Mouse (Mus musculus): ENCODE measurements around the gene Crxos. TPM values are rescaled to one million over a fixed set of nuclear protein-coding genes. Genes with fewer than 3 reads are reported as not detected.
A peak's percentile ranks its signal among the peaks of the same experiment; 100 is the strongest.
"Not testable (repeated sequence)": the region's sequence is repeated elsewhere in the genome, so short reads cannot be mapped to it uniquely, and the experiment has no call there.

Crxos gene
- polyA plus RNA-seq, 1 experiment from 2014 or later = not detected

GRCm38 (mm10) chr7:15907971-15908590 is 25.7 kb downstream of the Crxos start:
- Histone ChIP-seq H3K27me3 (no peaks in the 10 kb centered on the region), H3K27ac (replicated peaks) (no peak overlapping the region), H3K36me3 (no peaks in the 10 kb centered on the region), H3K4me2 (replicated peaks) (no peak overlapping the region), H3K4me1 (no peaks in the 10 kb centered on the region), H3K4me3 (replicated peaks) (no peak overlapping the region), H3K9me3 (replicated peaks) (no peaks in the 10 kb centered on the region), H3K9ac (no peak overlapping the region)
- WGBS = 74% methylated on average over 8 of the region's 8 CpGs
- no peak for ATAC-seq (ENCODE audit: insufficient number of reproducible peaks, low FRiP score, low TSS enrichment, low read depth)

- no peak overlapping the region for H3K4me2 ChIP-seq (replicated peaks)
- ATAC-seq (ENCODE audit: insufficient number of reproducible peaks, low FRiP score, low TSS enrichment, low read depth) = no peak
- 83% methylated on average over 5 of the region's 5 CpGs for WGBS
These were observed 28.1 kb downstream of the Crxos start for GRCm38 (mm10) chr7:15910521-15910920.

GRCm38 (mm10) chr7:15912183-15912582 is 29.8 kb downstream of the Crxos start:
- Histone ChIP-seq H3K27me3 (no peaks in the 10 kb centered on the region), H3K4me2 (replicated peaks) (no peak overlapping the region), H3K4me1 (no peaks in the 10 kb centered on the region), H3K27ac (replicated peaks) (no peak overlapping the region), H3K9me3 (replicated peaks) (no peaks in the 10 kb centered on the region), H3K36me3 (peaks cover 8% of the 10 kb centered on the region; the same call in 1 of the 2 replicates), H3K4me3 (replicated peaks) (no peak overlapping the region), H3K9ac (no peak overlapping the region)
- 0% methylated on average over 4 of the region's 4 CpGs for WGBS
- ATAC-seq (ENCODE audit: insufficient number of reproducible peaks, low FRiP score, low TSS enrichment, low read depth) = no peak

More at GRCm38 (mm10) chr7:15910521-15910920, 28.1 kb downstream of the Crxos start:
- no peak overlapping the region for H3K4me3 ChIP-seq (replicated peaks)
- no peaks in the 10 kb centered on the region for H3K27me3 ChIP-seq
- H3K27ac ChIP-seq (replicated peaks) = no peak overlapping the region
- H3K9me3 ChIP-seq (replicated peaks) = no peaks in the 10 kb centered on the region
- no peak overlapping the region for H3K9ac ChIP-seq
- no peaks in the 10 kb centered on the region for H3K4me1 ChIP-seq
- no peaks in the 10 kb centered on the region for H3K36me3 ChIP-seq

- Histone ChIP-seq H3K9me3 (replicated peaks) (no peaks in the 10 kb centered on the region), H3K9ac (no peak overlapping the region), H3K27ac (replicated peaks) (no peak overlapping the region), H3K27me3 (no peaks in the 10 kb centered on the region), H3K4me1 (no peaks in the 10 kb centered on the region), H3K4me3 (replicated peaks) (no peak overlapping the region), H3K36me3 (peaks cover 22% of the 10 kb centered on the region), H3K4me2 (replicated peaks) (no peak overlapping the region)
- ATAC-seq (ENCODE audit: insufficient number of reproducible peaks, low FRiP score, low TSS enrichment, low read depth) = no peak
- 30% methylated on average over 2 of the region's 2 CpGs for WGBS
These were observed 31.8 kb downstream of the Crxos start for GRCm38 (mm10) chr7:15914252-15914651.

GRCm38 (mm10) chr7:15914751-15915150 is 32.3 kb downstream of the Crxos start:
- no peaks in the 10 kb centered on the region for H3K9me3 ChIP-seq (replicated peaks)
- no peaks in the 10 kb centered on the region for H3K27me3 ChIP-seq
- no peak overlapping the region for H3K4me3 ChIP-seq (replicated peaks)
- no peak overlapping the region for H3K4me2 ChIP-seq (replicated peaks)
- H3K9ac ChIP-seq = no peak overlapping the region
- no peak overlapping the region for H3K27ac ChIP-seq (replicated peaks)
- H3K4me1 ChIP-seq = no peaks in the 10 kb centered on the region; the same call in 1 of the 2 replicates
- no peak for ATAC-seq (ENCODE audit: insufficient number of reproducible peaks, low FRiP score, low TSS enrichment, low read depth)
- WGBS = 89% methylated on average over 2 of the region's 2 CpGs
- H3K36me3 ChIP-seq = peaks cover 27% of the 10 kb centered on the region

GRCm38 (mm10) chr7:15915695-15916094 is 33.3 kb downstream of the Crxos start:
- not testable (repeated sequence) for H3K27me3 ChIP-seq; H3K9ac ChIP-seq; H3K9me3 ChIP-seq (replicated peaks); H3K27ac ChIP-seq (replicated peaks); H3K4me2 ChIP-seq (replicated peaks); H3K4me1 ChIP-seq; ATAC-seq (ENCODE audit: insufficient number of reproducible peaks, low FRiP score, low TSS enrichment, low read depth); H3K4me3 ChIP-seq (replicated peaks)
- peaks cover 35% of the 10 kb centered on the region for H3K36me3 ChIP-seq
- 81% methylated on average over 4 of the region's 4 CpGs for WGBS

GRCm38 (mm10) chr7:15916134-15916723 is 33.8 kb downstream of the Crxos start:
- no peak for ATAC-seq (ENCODE audit: insufficient number of reproducible peaks, low FRiP score, low TSS enrichment, low read depth)
- H3K9me3 ChIP-seq (replicated peaks) = no peaks in the 10 kb centered on the region
- H3K27me3 ChIP-seq = no peaks in the 10 kb centered on the region
- peaks cover 35% of the 10 kb centered on the region for H3K36me3 ChIP-seq
- no peak overlapping the region for H3K4me2 ChIP-seq (replicated peaks)
- H3K27ac ChIP-seq (replicated peaks) = no peak overlapping the region
- no peak overlapping the region for H3K4me3 ChIP-seq (replicated peaks)
- no peak overlapping the region for H3K9ac ChIP-seq
- 83% methylated on average over 3 of the region's 3 CpGs for WGBS
- peaks cover 13% of the 10 kb centered on the region for H3K4me1 ChIP-seq

GRCm38 (mm10) chr7:15916996-15917395 is 34.6 kb downstream of the Crxos start:
- no peak overlapping the region for H3K4me3 ChIP-seq (replicated peaks)
- H3K4me1 ChIP-seq = peaks cover 13% of the 10 kb centered on the region
- H3K4me2 ChIP-seq (replicated peaks) = no peak overlapping the region
- H3K9ac ChIP-seq = no peak overlapping the region
- H3K27me3 ChIP-seq = no peaks in the 10 kb centered on the region
- ATAC-seq (ENCODE audit: insufficient number of reproducible peaks, low FRiP score, low TSS enrichment, low read depth) = no peak
- peaks cover 35% of the 10 kb centered on the region for H3K36me3 ChIP-seq
- H3K9me3 ChIP-seq (replicated peaks) = no peaks in the 10 kb centered on the region
- no peak overlapping the region for H3K27ac ChIP-seq (replicated peaks)
- WGBS = 73% methylated on average over 4 of the region's 4 CpGs

- Histone ChIP-seq H3K27me3 (no peaks in the 10 kb centered on the region), H3K9me3 (replicated peaks) (no peaks in the 10 kb centered on the region), H3K9ac (no peak overlapping the region), H3K4me1 (peaks cover 20% of the 10 kb centered on the region), H3K36me3 (peaks cover 35% of the 10 kb centered on the region), H3K4me2 (replicated peaks) (no peak overlapping the region), H3K27ac (replicated peaks) (no peak overlapping the region), H3K4me3 (replicated peaks) (no peak overlapping the region)
- ATAC-seq (ENCODE audit: insufficient number of reproducible peaks, low FRiP score, low TSS enrichment, low read depth) = no peak
These were observed 36.0 kb downstream of the Crxos start for GRCm38 (mm10) chr7:15918371-15918770.

- H3K9ac ChIP-seq = no peak overlapping the region
- peak overlapping the region; percentile 81; the same call in 1 of the 2 replicates for H3K4me2 ChIP-seq (replicated peaks)
- peaks cover 20% of the 10 kb centered on the region for H3K4me1 ChIP-seq
- no peak overlapping the region for H3K4me3 ChIP-seq (replicated peaks)
- H3K9me3 ChIP-seq (replicated peaks) = no peaks in the 10 kb centered on the region
- no peak for ATAC-seq (ENCODE audit: insufficient number of reproducible peaks, low FRiP score, low TSS enrichment, low read depth)
- WGBS = 93% methylated on average over 9 of the region's 9 CpGs
- H3K27me3 ChIP-seq = no peaks in the 10 kb centered on the region
- H3K36me3 ChIP-seq = peaks cover 35% of the 10 kb centered on the region
- H3K27ac ChIP-seq (replicated peaks) = no peak overlapping the region
These were observed 37.5 kb downstream of the Crxos start for GRCm38 (mm10) chr7:15919947-15920346.

- no peaks in the 10 kb centered on the region for H3K9me3 ChIP-seq (replicated peaks)
- H3K4me2 ChIP-seq (replicated peaks) = peak overlapping the region; percentile 81
- no peak overlapping the region for H3K27ac ChIP-seq (replicated peaks)
- H3K9ac ChIP-seq = peak overlapping the region; percentile 86
- 83% methylated on average over 6 of the region's 6 CpGs for WGBS
- no peaks in the 10 kb centered on the region for H3K27me3 ChIP-seq
- peaks cover 35% of the 10 kb centered on the region for H3K36me3 ChIP-seq
- H3K4me3 ChIP-seq (replicated peaks) = peak overlapping the region; percentile 80
- ATAC-seq (ENCODE audit: insufficient number of reproducible peaks, low FRiP score, low TSS enrichment, low read depth) = no peak
- peaks cover 20% of the 10 kb centered on the region for H3K4me1 ChIP-seq
These were observed 38.3 kb downstream of the Crxos start for GRCm38 (mm10) chr7:15920645-15921190.

Data from embryonic facial prominence, embryonic 15.5 days (tissue).